ENCODE assay signal across 8 mouse cellular contexts in the genomic region with DNA sequence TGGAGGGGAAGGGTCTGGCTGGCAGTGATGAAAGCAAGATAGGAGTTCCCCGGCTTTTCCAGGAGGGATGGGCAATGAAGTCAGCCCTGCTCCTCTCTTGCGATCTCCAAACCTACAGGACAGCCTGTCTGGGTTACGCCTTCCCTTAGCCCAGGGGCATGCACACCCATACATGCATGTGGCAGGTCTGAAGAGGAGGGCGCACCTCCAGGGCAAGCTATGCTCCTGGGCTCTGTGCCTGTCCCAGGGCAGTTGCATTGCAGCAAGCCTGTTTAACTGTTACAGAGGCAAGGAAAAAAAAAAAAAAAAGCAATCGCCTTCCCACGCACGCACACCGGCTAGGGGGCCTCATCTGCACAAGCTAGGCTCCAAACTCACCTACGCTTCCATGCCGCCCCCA.
DNase-seq lines count a peak whose midpoint lies in the region; ATAC-seq and TF ChIP-seq lines count a peak whose summit lies in the region.

No protein-coding gene starts in this region.

- no peak for TF ChIP-seq CTCF in intestine, postnatal 0 days (IDR thresholded peaks at IDR 0.05; ENCODE audit: low read depth)

- DNase-seq in cerebellum, postnatal 14 days = peak; percentile 3 to 5
- no peak for DNase-seq in cerebellum, adult 8-10 months
- DNase-seq in B cell, adult 2 months = peak; percentile 0 to 1
- DNase-seq in midbrain, embryonic 14.5 days = no peak
- DNase-seq in thymus, postnatal 14 days = peak; percentile 30
- no peak for DNase-seq in urinary bladder, postnatal 36 days (ENCODE audit: low spot score in 2 of 2)

- H3K9ac ChIP-seq in embryonic facial prominence, embryonic 12.5 days = 0 out of 2 replicates have a peak overlapping the region, but pooled peaks have one; percentile 49
- H3K9ac ChIP-seq in intestine, postnatal 0 days (ENCODE audit: low read depth, low read length) = no peak overlapping the region
- peak overlapping the region; percentile 62; the same call in 1 of the 2 replicates for H3K9ac ChIP-seq in midbrain, embryonic 14.5 days (replicated peaks; ENCODE audit: low read length)

- no peaks in the 10 kb centered on the region for H3K36me3 ChIP-seq in embryonic facial prominence, embryonic 12.5 days
- H3K36me3 ChIP-seq in intestine, postnatal 0 days (ENCODE audit: control insufficient read depth, insufficient read depth) = no peaks in the 10 kb centered on the region
- H3K36me3 ChIP-seq in midbrain, embryonic 14.5 days (ENCODE audit: control insufficient read depth, insufficient read depth, low read length) = no peaks in the 10 kb centered on the region

- 15% methylated on average over 10 of the region's 10 CpGs for WGBS in embryonic facial prominence, embryonic 12.5 days
- 16% methylated on average over 9 of the region's 10 CpGs for WGBS in intestine, postnatal 0 days
- WGBS in midbrain, embryonic 14.5 days = 25% methylated on average over 10 of the region's 10 CpGs

- H3K27ac ChIP-seq in embryonic facial prominence, embryonic 12.5 days = no peak overlapping the region
- no peak overlapping the region for H3K27ac ChIP-seq in intestine, postnatal 0 days (ENCODE audit: low read depth, low read length)
- H3K27ac ChIP-seq in midbrain, embryonic 14.5 days (replicated peaks; ENCODE audit: low read depth, low read length) = no peak overlapping the region

- H3K27me3 ChIP-seq in embryonic facial prominence, embryonic 12.5 days = peaks cover 12% of the 10 kb centered on the region; the same call in 1 of the 2 replicates
- 0 out of 2 replicates have a peak, but pooled peaks cover 6% of the 10 kb centered on the region for H3K27me3 ChIP-seq in intestine, postnatal 0 days (replicated peaks; ENCODE audit: control insufficient read depth, insufficient read depth, low read length)
- no peaks in the 10 kb centered on the region for H3K27me3 ChIP-seq in midbrain, embryonic 14.5 days (ENCODE audit: control insufficient read depth, insufficient read depth, low read length)

- ATAC-seq in embryonic facial prominence, embryonic 12.5 days (ENCODE audit: insufficient number of reproducible peaks, insufficient read depth, low FRiP score, low TSS enrichment) = peak; percentile 61
- no peak for ATAC-seq in intestine, postnatal 0 days
- ATAC-seq in midbrain, embryonic 14.5 days (ENCODE audit: low FRiP score, low TSS enrichment) = peak; percentile 36; the same call in 1 of the 2 replicates

- peak overlapping the region; percentile 53 for H3K4me3 ChIP-seq in embryonic facial prominence, embryonic 12.5 days
- peak overlapping the region; percentile 46 for H3K4me3 ChIP-seq in intestine, postnatal 0 days (ENCODE audit: low read depth, low read length)
- H3K4me3 ChIP-seq in midbrain, embryonic 14.5 days (replicated peaks; ENCODE audit: low read depth, low read length) = peak overlapping the region; percentile 47

- peak overlapping the region; percentile 63 for H3K4me2 ChIP-seq in embryonic facial prominence, embryonic 12.5 days (replicated peaks)
- peak overlapping the region; percentile 72 for H3K4me2 ChIP-seq in intestine, postnatal 0 days (replicated peaks; ENCODE audit: low read depth)
- peak overlapping the region; percentile 64 for H3K4me2 ChIP-seq in midbrain, embryonic 14.5 days (ENCODE audit: low read length)

- H3K9me3 ChIP-seq in embryonic facial prominence, embryonic 12.5 days = no peaks in the 10 kb centered on the region
- H3K9me3 ChIP-seq in intestine, postnatal 0 days (ENCODE audit: control insufficient read depth) = no peaks in the 10 kb centered on the region
- no peaks in the 10 kb centered on the region for H3K9me3 ChIP-seq in midbrain, embryonic 14.5 days (ENCODE audit: control insufficient read depth, low read length)

- no peaks in the 10 kb centered on the region for H3K4me1 ChIP-seq in embryonic facial prominence, embryonic 12.5 days
- H3K4me1 ChIP-seq in intestine, postnatal 0 days (replicated peaks; ENCODE audit: control insufficient read depth, insufficient read depth, low read length) = no peaks in the 10 kb centered on the region
- H3K4me1 ChIP-seq in midbrain, embryonic 14.5 days (ENCODE audit: control insufficient read depth, insufficient read depth, low read length) = no peaks in the 10 kb centered on the region

Comparison
In these comparisons a context has a peak if more than half of its experiments do, and no peak if none do; other contexts are left out.
1. DNase-seq: peak in cerebellum, postnatal 14 days (2 of 2), B cell, adult 2 months (2 of 2) and thymus, postnatal 14 days (single experiment); none in cerebellum, adult 8-10 months (single experiment), midbrain, embryonic 14.5 days (single experiment) and urinary bladder, postnatal 36 days (0 of 2).
2. Peak in every context shown above with its lines, with median percentiles within 50 percentile points of each other: H3K4me2 ChIP-seq and H3K4me3 ChIP-seq.